Mouse (Mus musculus) adipose tissue, adult 10 weeks (tissue): Measurements from ENCODE around the gene Ffar3. TPM values are rescaled to one million over a fixed set of nuclear protein-coding genes. Genes with fewer than 3 reads are reported as not detected.

ENCODE experiments used
- polyA plus RNA-seq: library from polyadenylated mRNA; stranded (reverse); fragments of 350-450 nt; fragmentation: Illumina TruSeq; extraction: RNeasy Lipid Tissue Mini Kit (QIAGEN cat#74804); gene quantifications from one replicate; pipeline ENCODE4 v1.2.3, GENCODE M21; 2014; ENCODE audit warnings: low read depth, low replicate concordance

Ffar3 gene
- not detected for polyA plus RNA-seq

DNA sequence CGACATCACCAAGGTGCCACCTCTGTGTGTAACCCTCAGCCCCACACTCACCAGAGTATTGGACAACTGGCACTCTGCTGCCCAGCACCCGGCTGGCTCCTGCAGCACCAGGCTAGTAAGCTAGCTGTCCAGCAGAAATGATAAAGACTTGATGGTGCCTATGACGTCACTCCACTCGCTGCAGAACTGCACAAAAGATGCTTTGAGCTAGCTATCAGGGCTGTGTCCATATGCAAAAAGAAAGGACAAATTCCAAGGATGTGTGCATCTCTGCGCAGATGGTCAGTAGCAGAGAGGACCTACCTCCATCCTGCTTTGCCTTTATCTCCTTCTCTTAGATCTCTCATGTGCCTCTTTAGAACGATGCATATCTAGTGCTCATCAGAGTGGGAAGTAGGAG lies at the start of gene Ffar3:
TSS of gene Ffar3 (minus strand) at position 101 of the 400 bp plus-strand sequence.

DNA sequence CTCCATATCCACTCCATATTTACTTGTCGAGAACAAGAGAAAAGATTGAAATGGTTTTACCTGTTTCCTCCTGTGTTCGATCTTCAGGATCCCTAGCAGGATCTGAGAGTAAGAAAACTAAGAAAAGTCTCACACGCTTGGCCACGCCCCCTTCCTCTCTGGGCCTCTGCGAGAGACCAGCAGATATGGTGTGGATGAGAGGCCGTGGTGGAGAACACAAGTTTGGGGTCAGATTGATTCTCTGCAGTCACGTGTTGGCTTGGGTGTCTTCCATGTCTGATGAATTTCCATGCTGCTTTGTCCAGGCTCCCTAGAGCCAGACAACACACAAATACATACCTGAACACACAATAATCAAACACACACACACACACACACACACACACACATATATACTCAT lies 24.2 kb upstream of the Ffar3 start, which contains the start of gene Cd22:
TSS of gene Cd22 (minus strand) at position 167 of the 400 bp plus-strand sequence.

DNA sequence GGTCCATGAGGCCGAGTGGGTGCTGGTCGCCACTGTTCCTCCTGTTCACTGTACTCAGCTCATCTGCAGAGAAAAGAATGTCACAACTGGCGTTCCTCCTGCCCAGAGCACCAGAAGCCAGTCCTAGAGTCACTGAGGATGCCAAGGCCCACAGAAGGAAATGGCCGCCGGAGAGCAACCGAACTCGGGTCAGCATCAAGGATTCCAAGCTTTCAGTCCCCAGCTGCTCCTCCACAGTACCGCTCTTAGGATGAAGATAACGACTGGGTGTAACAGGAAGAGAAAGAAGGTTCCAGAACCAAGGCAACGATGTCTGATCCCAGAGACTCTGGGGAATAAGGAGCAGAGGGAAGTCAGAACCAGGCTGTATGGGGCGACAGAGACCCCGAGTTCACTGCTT lies 5.5 kb upstream of the Ffar3 start, which contains the start of gene Ffar1:
TSS of gene Ffar1 (minus strand) at position 101 of the 400 bp plus-strand sequence.

DNA sequence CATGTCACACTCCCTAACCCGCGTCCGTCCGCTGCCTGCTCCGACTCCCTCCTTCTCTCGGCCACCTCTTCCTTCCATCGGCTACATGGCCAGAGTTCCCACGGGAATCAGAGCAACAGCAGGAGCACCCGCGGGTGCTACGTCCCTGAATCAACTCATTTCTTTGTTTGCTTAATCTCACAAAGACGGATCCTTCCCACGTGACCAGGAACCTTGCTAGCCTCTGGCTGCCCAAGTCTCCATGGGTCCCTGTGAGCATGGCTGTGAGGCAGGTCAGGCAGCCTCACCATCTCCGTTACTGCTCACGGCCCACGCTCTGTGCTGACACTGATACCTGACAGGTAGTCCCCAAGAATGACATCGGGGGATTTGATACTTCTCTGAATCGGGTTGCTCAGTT lies 32.3 kb downstream of the Ffar3 start, which contains the start of gene Ffar2:
TSS of gene Ffar2 (minus strand) at position 101 of the 400 bp plus-strand sequence.

Other genes starting within 250 kb of the Ffar3 start
- gene Upk1a, start 243.3 kb downstream of the Ffar3 start, polyA plus RNA-seq: 25.2 TPM
- gene Cox6b1, start 230.0 kb downstream of the Ffar3 start, polyA plus RNA-seq: 824 TPM
- not detected for gene Etv2, start 220.3 kb downstream of the Ffar3 start, polyA plus RNA-seq
- gene Rbm42, start 205.9 kb downstream of the Ffar3 start, polyA plus RNA-seq: 55.3 TPM
- gene Haus5, start 191.2 kb downstream of the Ffar3 start, polyA plus RNA-seq: 12.3 TPM
- 2.8 TPM for gene Pmis2, start 184.6 kb downstream of the Ffar3 start, polyA plus RNA-seq
- not detected for gene 2200002J24Rik, start 157.3 kb downstream of the Ffar3 start, polyA plus RNA-seq
- gene Atp4a, start 144.0 kb downstream of the Ffar3 start, polyA plus RNA-seq: 66.9 TPM
- gene Tmem147, start 126.6 kb downstream of the Ffar3 start, polyA plus RNA-seq: 135 TPM
- 58.5 TPM for gene Gapdhs, start 112.5 kb downstream of the Ffar3 start, polyA plus RNA-seq
- 31.5 TPM for gene Sbsn, start 104.7 kb downstream of the Ffar3 start, polyA plus RNA-seq
- gene Dmkn, start 92.4 kb downstream of the Ffar3 start, polyA plus RNA-seq: 12.2 TPM
- gene Krtdap, start 68.3 kb downstream of the Ffar3 start, polyA plus RNA-seq: not detected
- 29.9 TPM for gene Ffar2, start 32.4 kb downstream of the Ffar3 start, polyA plus RNA-seq
- gene Ffar1, start 5.4 kb upstream of the Ffar3 start, polyA plus RNA-seq: not detected
- 0.56 TPM for gene Cd22, start 24.2 kb upstream of the Ffar3 start, polyA plus RNA-seq
- 0.88 TPM for gene Mag, start 58.7 kb upstream of the Ffar3 start, polyA plus RNA-seq
- not detected for gene Hamp2, start 68.5 kb upstream of the Ffar3 start, polyA plus RNA-seq
- gene Hamp, start 87.9 kb upstream of the Ffar3 start, polyA plus RNA-seq: not detected
- 105 TPM for gene Usf2, start 100.6 kb upstream of the Ffar3 start, polyA plus RNA-seq
- gene Lsr, start 117.3 kb upstream of the Ffar3 start, polyA plus RNA-seq: 45.5 TPM
- gene Fam187b, start 117.6 kb upstream of the Ffar3 start, polyA plus RNA-seq: 13.2 TPM
- 69.0 TPM for gene Fxyd5, start 186.3 kb upstream of the Ffar3 start, polyA plus RNA-seq
- 0.88 TPM for gene Fxyd7, start 195.3 kb upstream of the Ffar3 start, polyA plus RNA-seq
- 169 TPM for gene Fxyd1, start 201.0 kb upstream of the Ffar3 start, polyA plus RNA-seq
- 5.6 TPM for gene Lgi4, start 203.2 kb upstream of the Ffar3 start, polyA plus RNA-seq
- gene Fxyd3, start 220.5 kb upstream of the Ffar3 start, polyA plus RNA-seq: 48.8 TPM